Mouse (Mus musculus): ENCODE results near the gene Fggy. TPM values are rescaled to one million over a fixed set of nuclear protein-coding genes. Genes with fewer than 3 reads are reported as not detected.

The Fggy gene
- total and polyA plus RNA-seq, 3 experiments, result not detected

GRCm38 (mm10) chr4:95597208-95597607 is 39.9 kb downstream of the Fggy start:
- no peak for DNase-seq (ENCODE audit: low read depth, low spot score)
- no peaks in the 10 kb centered on the region for H3K79me2 ChIP-seq (ENCODE audit: control insufficient read depth, insufficient read depth, low read length, poor library complexity)
- TF ChIP-seq CTCF (IDR thresholded peaks at IDR 0.05 in 2 of 3, conservative IDR thresholded peaks at IDR 0.05 in 1 of 3; ENCODE audit: control insufficient read depth in 1 of 3, insufficient read depth in 1 of 3, low read depth in 2 of 3, low read length in 3 of 3, poor library complexity in 1 of 3, severe bottlenecking in 1 of 3) (no peak), MAX (IDR thresholded peaks at IDR 0.05; ENCODE audit: low read length) (no peak), MYB (IDR thresholded peaks at IDR 0.05; ENCODE audit: low read depth, low read length) (no peak), CHD1 (IDR thresholded peaks at IDR 0.05; ENCODE audit: low read depth, low read length) (no peak), POLR2A (IDR thresholded peaks at IDR 0.05; ENCODE audit: control insufficient read depth in 1 of 2, insufficient read depth in 1 of 2, low read depth in 1 of 2, low read length in 2 of 2, poor library complexity in 1 of 2) (no peak), JUND (IDR thresholded peaks at IDR 0.05; ENCODE audit: low read depth, low read length) (no peak), BHLHE40 (IDR thresholded peaks at IDR 0.05; ENCODE audit: borderline replicate concordance, low read depth, low read length) (no peak), USF1 (IDR thresholded peaks at IDR 0.05; ENCODE audit: low read depth, low read length) (no peak)
- no peaks in the 10 kb centered on the region for H3K27me3 ChIP-seq (ENCODE audit: control insufficient read depth in 1 of 2, insufficient read depth in 2 of 2, low read length in 2 of 2)
- no peaks in the 10 kb centered on the region for H3K4me1 ChIP-seq (ENCODE audit: control insufficient read depth in 1 of 2, insufficient read depth in 2 of 2, low read length in 2 of 2)
- no peak overlapping the region for H3K27ac ChIP-seq (ENCODE audit: control insufficient read depth, low read depth, low read length)
- no peak overlapping the region for H3K4me3 ChIP-seq (ENCODE audit: control insufficient read depth in 1 of 2, insufficient read depth in 1 of 2, low read depth in 2 of 2, low read length in 2 of 2)
- no peaks in the 10 kb centered on the region for H3K9me3 ChIP-seq (replicated peaks; ENCODE audit: insufficient read depth, low read length)
- no peaks in the 10 kb centered on the region for H3K36me3 ChIP-seq (ENCODE audit: control insufficient read depth in 1 of 2, insufficient read depth in 2 of 2, low read length in 2 of 2)
- H3K9ac ChIP-seq (ENCODE audit: control insufficient read depth, low read depth, low read length, poor library complexity, severe bottlenecking), result no peak overlapping the region

GRCm38 (mm10) chr4:95601776-95602175 is 44.5 kb downstream of the Fggy start:
- DNase-seq (ENCODE audit: low read depth, low spot score), result no peak
- H3K9ac ChIP-seq (ENCODE audit: control insufficient read depth, low read depth, low read length, poor library complexity, severe bottlenecking), result no peak overlapping the region
- no peak overlapping the region for H3K27ac ChIP-seq (ENCODE audit: control insufficient read depth, low read depth, low read length)
- no peaks in the 10 kb centered on the region for H3K36me3 ChIP-seq (ENCODE audit: control insufficient read depth in 1 of 2, insufficient read depth in 2 of 2, low read length in 2 of 2)
- TF ChIP-seq NELFE (IDR thresholded peaks at IDR 0.05; ENCODE audit: low read depth, low read length), result no peak
- no peak for TF ChIP-seq TAL1 (IDR thresholded peaks at IDR 0.05; ENCODE audit: low read length)
- TF ChIP-seq MAZ (IDR thresholded peaks at IDR 0.05; ENCODE audit: low read depth, low read length), result no peak
- TF ChIP-seq TBP (IDR thresholded peaks at IDR 0.05; ENCODE audit: low read depth, low read length), result no peak
- no peak for TF ChIP-seq BHLHE40 (IDR thresholded peaks at IDR 0.05; ENCODE audit: borderline replicate concordance, low read depth, low read length)
- no peak for TF ChIP-seq CHD1 (IDR thresholded peaks at IDR 0.05; ENCODE audit: low read depth, low read length)
- no peak for TF ChIP-seq ETS1 (IDR thresholded peaks at IDR 0.05; ENCODE audit: low read depth, low read length)
- TF ChIP-seq POLR2AphosphoS2 (IDR thresholded peaks at IDR 0.05; ENCODE audit: low read length), result no peak
- TF ChIP-seq MEF2A (IDR thresholded peaks at IDR 0.05; ENCODE audit: extremely low read depth, insufficient replicate concordance, low read depth, low read length, poor library complexity, severe bottlenecking), result no peak
- no peak for TF ChIP-seq MAX (IDR thresholded peaks at IDR 0.05; ENCODE audit: low read length)
- TF ChIP-seq E2F4 (IDR thresholded peaks at IDR 0.05; ENCODE audit: borderline replicate concordance, low read depth, low read length), result no peak
- TF ChIP-seq ZMIZ1 (IDR thresholded peaks at IDR 0.05; ENCODE audit: low read depth, low read length), result no peak
- TF ChIP-seq GABPA (IDR thresholded peaks at IDR 0.05; ENCODE audit: low read depth, low read length), result no peak
- no peak for TF ChIP-seq NRF1 (IDR thresholded peaks at IDR 0.05; ENCODE audit: insufficient read depth, low read depth, low read length, poor library complexity, severe bottlenecking)
- TF ChIP-seq JUND (IDR thresholded peaks at IDR 0.05; ENCODE audit: low read depth, low read length), result no peak
- no peak for TF ChIP-seq POLR2AphosphoS5 (IDR thresholded peaks at IDR 0.05; ENCODE audit: borderline replicate concordance, low read depth, low read length)
- TF ChIP-seq CTCF (IDR thresholded peaks at IDR 0.05 in 2 of 3, conservative IDR thresholded peaks at IDR 0.05 in 1 of 3; ENCODE audit: control insufficient read depth in 1 of 3, insufficient read depth in 1 of 3, low read depth in 2 of 3, low read length in 3 of 3, poor library complexity in 1 of 3, severe bottlenecking in 1 of 3), result no peak
- TF ChIP-seq ZC3H11A (IDR thresholded peaks at IDR 0.05; ENCODE audit: low read depth, low read length), result no peak
- H3K4me3 ChIP-seq (ENCODE audit: control insufficient read depth in 1 of 2, insufficient read depth in 1 of 2, low read depth in 2 of 2, low read length in 2 of 2), result no peak overlapping the region
- no peaks in the 10 kb centered on the region for H3K27me3 ChIP-seq (ENCODE audit: control insufficient read depth in 1 of 2, insufficient read depth in 2 of 2, low read length in 2 of 2)
- no peaks in the 10 kb centered on the region for H3K79me2 ChIP-seq (ENCODE audit: control insufficient read depth, insufficient read depth, low read length, poor library complexity)
- no peaks in the 10 kb centered on the region for H3K9me3 ChIP-seq (replicated peaks; ENCODE audit: insufficient read depth, low read length)
- H3K4me1 ChIP-seq (ENCODE audit: control insufficient read depth in 1 of 2, insufficient read depth in 2 of 2, low read length in 2 of 2), result no peaks in the 10 kb centered on the region
